Mouse (Mus musculus): ENCODE measurements around the gene Pik3r2. TPM values are rescaled to one million over a fixed set of nuclear protein-coding genes. Genes with fewer than 3 reads are reported as not detected.

The Pik3r2 gene
- polyA plus RNA-seq, 1 experiment: 150 TPM

GRCm38 (mm10) chr8:70800648-70801047, 24.1 kb upstream of the Pik3r2 start:
- peak; percentile 9 for DNase-seq (ENCODE audit: low read depth)
- no peak for TF ChIP-seq POLR2A (IDR thresholded peaks at IDR 0.05; ENCODE audit: borderline replicate concordance, extremely low read depth, insufficient read depth, insufficient read length, poor library complexity, severe bottlenecking)
- TF ChIP-seq CTCF (IDR thresholded peaks at IDR 0.05; ENCODE audit: borderline replicate concordance, extremely low read depth, insufficient read depth, insufficient read length): no peak

GRCm38 (mm10) chr8:70798281-70798680, 21.8 kb upstream of the Pik3r2 start:
- peak; percentile 42 for DNase-seq (ENCODE audit: low read depth)

GRCm38 (mm10) chr8:70797081-70798070, 20.9 kb upstream of the Pik3r2 start:
- DNase-seq (ENCODE audit: low read depth): peak; percentile 97
- TF ChIP-seq POLR2A (IDR thresholded peaks at IDR 0.05; ENCODE audit: borderline replicate concordance, extremely low read depth, insufficient read depth, insufficient read length, poor library complexity, severe bottlenecking) (0 out of 2 replicates have a peak, but pooled peaks have one; percentile 37), CTCF (IDR thresholded peaks at IDR 0.05; ENCODE audit: borderline replicate concordance, extremely low read depth, insufficient read depth, insufficient read length) (no peak)

More at GRCm38 (mm10) chr8:70798281-70798680, 21.8 kb upstream of the Pik3r2 start:
- TF ChIP-seq POLR2A (IDR thresholded peaks at IDR 0.05; ENCODE audit: borderline replicate concordance, extremely low read depth, insufficient read depth, insufficient read length, poor library complexity, severe bottlenecking) (no peak), CTCF (IDR thresholded peaks at IDR 0.05; ENCODE audit: borderline replicate concordance, extremely low read depth, insufficient read depth, insufficient read length) (no peak)

GRCm38 (mm10) chr8:70796403-70797080, 20.0 kb upstream of the Pik3r2 start:
- TF ChIP-seq POLR2A (IDR thresholded peaks at IDR 0.05; ENCODE audit: borderline replicate concordance, extremely low read depth, insufficient read depth, insufficient read length, poor library complexity, severe bottlenecking) (peak; percentile 57), CTCF (IDR thresholded peaks at IDR 0.05; ENCODE audit: borderline replicate concordance, extremely low read depth, insufficient read depth, insufficient read length) (no peak)
- no peak for DNase-seq (ENCODE audit: low read depth)

- no peak for DNase-seq (ENCODE audit: low read depth)
- TF ChIP-seq POLR2A (IDR thresholded peaks at IDR 0.05; ENCODE audit: borderline replicate concordance, extremely low read depth, insufficient read depth, insufficient read length, poor library complexity, severe bottlenecking): no peak
- TF ChIP-seq CTCF (IDR thresholded peaks at IDR 0.05; ENCODE audit: borderline replicate concordance, extremely low read depth, insufficient read depth, insufficient read length): peak; percentile 10; the same call in 1 of the 2 replicates
Observed at GRCm38 (mm10) chr8:70795370-70795769, 18.9 kb upstream of the Pik3r2 start.

- no peak for TF ChIP-seq CTCF (IDR thresholded peaks at IDR 0.05; ENCODE audit: borderline replicate concordance, extremely low read depth, insufficient read depth, insufficient read length)
- TF ChIP-seq POLR2A (IDR thresholded peaks at IDR 0.05; ENCODE audit: borderline replicate concordance, extremely low read depth, insufficient read depth, insufficient read length, poor library complexity, severe bottlenecking): no peak
- no peak for DNase-seq (ENCODE audit: low read depth)
Observed at GRCm38 (mm10) chr8:70794215-70794614, 17.7 kb upstream of the Pik3r2 start.

GRCm38 (mm10) chr8:70792700-70793099, 16.2 kb upstream of the Pik3r2 start:
- TF ChIP-seq POLR2A (IDR thresholded peaks at IDR 0.05; ENCODE audit: borderline replicate concordance, extremely low read depth, insufficient read depth, insufficient read length, poor library complexity, severe bottlenecking): no peak
- TF ChIP-seq CTCF (IDR thresholded peaks at IDR 0.05; ENCODE audit: borderline replicate concordance, extremely low read depth, insufficient read depth, insufficient read length): no peak
- DNase-seq (ENCODE audit: low read depth): no peak

- DNase-seq (ENCODE audit: low read depth): peak; percentile 99
- TF ChIP-seq POLR2A (IDR thresholded peaks at IDR 0.05; ENCODE audit: borderline replicate concordance, extremely low read depth, insufficient read depth, insufficient read length, poor library complexity, severe bottlenecking) (peak; percentile 82), CTCF (IDR thresholded peaks at IDR 0.05; ENCODE audit: borderline replicate concordance, extremely low read depth, insufficient read depth, insufficient read length) (no peak)
Observed at GRCm38 (mm10) chr8:70791975-70792691, 15.6 kb upstream of the Pik3r2 start.

GRCm38 (mm10) chr8:70791294-70791701, 14.8 kb upstream of the Pik3r2 start:
- no peak for TF ChIP-seq POLR2A (IDR thresholded peaks at IDR 0.05; ENCODE audit: borderline replicate concordance, extremely low read depth, insufficient read depth, insufficient read length, poor library complexity, severe bottlenecking)
- TF ChIP-seq CTCF (IDR thresholded peaks at IDR 0.05; ENCODE audit: borderline replicate concordance, extremely low read depth, insufficient read depth, insufficient read length): no peak
- DNase-seq (ENCODE audit: low read depth): no peak

GRCm38 (mm10) chr8:70790846-70791245, 14.3 kb upstream of the Pik3r2 start:
- DNase-seq (ENCODE audit: low read depth): no peak

More at GRCm38 (mm10) chr8:70790846-70791245, 14.3 kb upstream of the Pik3r2 start:
- no peak for TF ChIP-seq POLR2A (IDR thresholded peaks at IDR 0.05; ENCODE audit: borderline replicate concordance, extremely low read depth, insufficient read depth, insufficient read length, poor library complexity, severe bottlenecking)
- no peak for TF ChIP-seq CTCF (IDR thresholded peaks at IDR 0.05; ENCODE audit: borderline replicate concordance, extremely low read depth, insufficient read depth, insufficient read length)
